Mouse (Mus musculus): ENCODE results near the gene Dpysl5.

- no peak for TF ChIP-seq POLR2A (IDR thresholded peaks at IDR 0.05; ENCODE audit: control insufficient read depth, low read depth, low read length)
- TF ChIP-seq CTCF (IDR thresholded peaks at IDR 0.05; ENCODE audit: control insufficient read depth, insufficient read depth, insufficient replicate concordance, low read depth, low read length): no peak
Observed at GRCm38 (mm10) chr5:30765596-30766370, 54.4 kb downstream of the Dpysl5 start.
